Mouse (Mus musculus): ENCODE data around the gene Mbtd1.

- TF ChIP-seq CTCF (IDR thresholded peaks at IDR 0.05; ENCODE audit: low read depth, low read length) (no peak), POLR2A (IDR thresholded peaks at IDR 0.05; ENCODE audit: extremely low read depth, insufficient read depth, low read length) (no peak)
Measured at GRCm38 (mm10) chr11:93862045-93862623, 23.5 kb upstream of the Mbtd1 start.

Data from liver, adult 2 months (tissue).